Mouse (Mus musculus): ENCODE measurements at regions not wholly inside any gene's neighbourhood (a gene's known extent, or its start where the extent isn't known, plus 50 kb on each side); places are given as distances from the start of the nearest gene placed in this dataset.
A peak's percentile ranks its signal among the peaks of the same experiment; 100 is the strongest.

- H3K27ac ChIP-seq (replicated peaks; ENCODE audit: low read depth, low read length): no peak overlapping the region
- ATAC-seq (replicated peaks; ENCODE audit: insufficient number of reproducible peaks, low FRiP score, low TSS enrichment, low read depth): no peak
- H3K4me2 ChIP-seq (ENCODE audit: low read depth, low read length): no peak overlapping the region
- H3K36me3 ChIP-seq (replicated peaks; ENCODE audit: control insufficient read depth, insufficient read depth, low read depth, low read length): no peaks in the 10 kb centered on the region
- no peak overlapping the region for H3K9ac ChIP-seq (replicated peaks; ENCODE audit: low read length)
- no peaks in the 10 kb centered on the region for H3K9me3 ChIP-seq (replicated peaks; ENCODE audit: control insufficient read depth, low read length)
- no peak overlapping the region for H3K4me3 ChIP-seq (ENCODE audit: low read depth, low read length)
- 90% methylated on average over 8 of the region's 8 CpGs for WGBS
- no peaks in the 10 kb centered on the region for H3K4me1 ChIP-seq (ENCODE audit: control insufficient read depth, insufficient read depth, low read length)
- DNase-seq (ENCODE audit: low spot score): no peak
- H3K27me3 ChIP-seq (ENCODE audit: control insufficient read depth, insufficient read depth, low read length): no peaks in the 10 kb centered on the region
These were observed 418.6 kb upstream of the Id4 start for GRCm38 (mm10) chr13:47842418-47842817.

GRCm38 (mm10) chr13:47843011-47843410 is 418.0 kb upstream of the Id4 start:
- 84% methylated on average over 9 of the region's 9 CpGs for WGBS
- H3K4me2 ChIP-seq (ENCODE audit: low read depth, low read length): no peak overlapping the region
- ATAC-seq (replicated peaks; ENCODE audit: insufficient number of reproducible peaks, low FRiP score, low TSS enrichment, low read depth) (no peak), DNase-seq (ENCODE audit: low spot score) (no peak)
- H3K4me1 ChIP-seq (ENCODE audit: control insufficient read depth, insufficient read depth, low read length): no peaks in the 10 kb centered on the region
- H3K4me3 ChIP-seq (ENCODE audit: low read depth, low read length): no peak overlapping the region
- H3K9me3 ChIP-seq (replicated peaks; ENCODE audit: control insufficient read depth, low read length): no peaks in the 10 kb centered on the region
- H3K27me3 ChIP-seq (ENCODE audit: control insufficient read depth, insufficient read depth, low read length): no peaks in the 10 kb centered on the region
- no peak overlapping the region for H3K27ac ChIP-seq (replicated peaks; ENCODE audit: low read depth, low read length)
- H3K36me3 ChIP-seq (replicated peaks; ENCODE audit: control insufficient read depth, insufficient read depth, low read depth, low read length): no peaks in the 10 kb centered on the region
- no peak overlapping the region for H3K9ac ChIP-seq (replicated peaks; ENCODE audit: low read length)

GRCm38 (mm10) chr13:47843541-47844267 is 417.3 kb upstream of the Id4 start:
- ATAC-seq (replicated peaks; ENCODE audit: insufficient number of reproducible peaks, low FRiP score, low TSS enrichment, low read depth) (no peak), DNase-seq (ENCODE audit: low spot score) (peak; percentile 48)
- Histone ChIP-seq H3K27me3 (ENCODE audit: control insufficient read depth, insufficient read depth, low read length) (no peaks in the 10 kb centered on the region), H3K4me2 (ENCODE audit: low read depth, low read length) (no peak overlapping the region), H3K9ac (replicated peaks; ENCODE audit: low read length) (no peak overlapping the region), H3K27ac (replicated peaks; ENCODE audit: low read depth, low read length) (no peak overlapping the region), H3K36me3 (replicated peaks; ENCODE audit: control insufficient read depth, insufficient read depth, low read depth, low read length) (no peaks in the 10 kb centered on the region), H3K9me3 (replicated peaks; ENCODE audit: control insufficient read depth, low read length) (no peaks in the 10 kb centered on the region), H3K4me3 (ENCODE audit: low read depth, low read length) (no peak overlapping the region), H3K4me1 (ENCODE audit: control insufficient read depth, insufficient read depth, low read length) (no peaks in the 10 kb centered on the region)
- WGBS: 47% methylated on average over 13 of the region's 13 CpGs

GRCm38 (mm10) chr13:47846713-47847112 is 414.3 kb upstream of the Id4 start:
- Histone ChIP-seq H3K9ac (replicated peaks; ENCODE audit: low read length) (no peak overlapping the region), H3K4me1 (ENCODE audit: control insufficient read depth, insufficient read depth, low read length) (no peaks in the 10 kb centered on the region), H3K9me3 (replicated peaks; ENCODE audit: control insufficient read depth, low read length) (no peaks in the 10 kb centered on the region), H3K27ac (replicated peaks; ENCODE audit: low read depth, low read length) (no peak overlapping the region), H3K36me3 (replicated peaks; ENCODE audit: control insufficient read depth, insufficient read depth, low read depth, low read length) (no peaks in the 10 kb centered on the region), H3K4me2 (ENCODE audit: low read depth, low read length) (no peak overlapping the region), H3K27me3 (ENCODE audit: control insufficient read depth, insufficient read depth, low read length) (no peaks in the 10 kb centered on the region), H3K4me3 (ENCODE audit: low read depth, low read length) (no peak overlapping the region)
- ATAC-seq (replicated peaks; ENCODE audit: insufficient number of reproducible peaks, low FRiP score, low TSS enrichment, low read depth) (no peak), DNase-seq (ENCODE audit: low spot score) (no peak)
- WGBS: 89% methylated on average over 3 of the region's 3 CpGs

GRCm38 (mm10) chr13:47848371-47849188 is 412.4 kb upstream of the Id4 start:
- ATAC-seq (replicated peaks; ENCODE audit: insufficient number of reproducible peaks, low FRiP score, low TSS enrichment, low read depth) (no peak), DNase-seq (ENCODE audit: low spot score) (no peak)
- H3K4me3 ChIP-seq (ENCODE audit: low read depth, low read length): no peak overlapping the region
- H3K4me1 ChIP-seq (ENCODE audit: control insufficient read depth, insufficient read depth, low read length): no peaks in the 10 kb centered on the region
- WGBS: 74% methylated on average over 11 of the region's 11 CpGs
- H3K9me3 ChIP-seq (replicated peaks; ENCODE audit: control insufficient read depth, low read length): no peaks in the 10 kb centered on the region
- no peak overlapping the region for H3K27ac ChIP-seq (replicated peaks; ENCODE audit: low read depth, low read length)
- H3K4me2 ChIP-seq (ENCODE audit: low read depth, low read length): no peak overlapping the region
- H3K9ac ChIP-seq (replicated peaks; ENCODE audit: low read length): no peak overlapping the region
- H3K36me3 ChIP-seq (replicated peaks; ENCODE audit: control insufficient read depth, insufficient read depth, low read depth, low read length): no peaks in the 10 kb centered on the region
- no peaks in the 10 kb centered on the region for H3K27me3 ChIP-seq (ENCODE audit: control insufficient read depth, insufficient read depth, low read length)

- DNase-seq (ENCODE audit: low spot score) (peak; percentile 38), ATAC-seq (replicated peaks; ENCODE audit: insufficient number of reproducible peaks, low FRiP score, low TSS enrichment, low read depth) (0 out of 2 replicates have a peak, but pooled peaks have one; percentile 48)
- H3K4me2 ChIP-seq (ENCODE audit: low read depth, low read length): peak overlapping the region; percentile 10
- under 1% methylated on average over 22 of the region's 22 CpGs for WGBS
- H3K9me3 ChIP-seq (replicated peaks; ENCODE audit: control insufficient read depth, low read length): no peaks in the 10 kb centered on the region
- H3K9ac ChIP-seq (replicated peaks; ENCODE audit: low read length): peak overlapping the region; percentile 23
- H3K27ac ChIP-seq (replicated peaks; ENCODE audit: low read depth, low read length): no peak overlapping the region
- no peaks in the 10 kb centered on the region for H3K36me3 ChIP-seq (replicated peaks; ENCODE audit: control insufficient read depth, insufficient read depth, low read depth, low read length)
- H3K4me3 ChIP-seq (ENCODE audit: low read depth, low read length): 0 out of 2 replicates have a peak overlapping the region, but pooled peaks have one; percentile 3
- H3K4me1 ChIP-seq (ENCODE audit: control insufficient read depth, insufficient read depth, low read length): peaks cover 4% of the 10 kb centered on the region; the same call in 1 of the 2 replicates
- no peaks in the 10 kb centered on the region for H3K27me3 ChIP-seq (ENCODE audit: control insufficient read depth, insufficient read depth, low read length)
These were observed 405.5 kb upstream of the Id4 start for GRCm38 (mm10) chr13:47855422-47856108.

GRCm38 (mm10) chr13:47858946-47859345 is 402.1 kb upstream of the Id4 start:
- Histone ChIP-seq H3K4me1 (ENCODE audit: control insufficient read depth, insufficient read depth, low read length) (peaks cover 4% of the 10 kb centered on the region; the same call in 1 of the 2 replicates), H3K36me3 (replicated peaks; ENCODE audit: control insufficient read depth, insufficient read depth, low read depth, low read length) (no peaks in the 10 kb centered on the region), H3K9me3 (replicated peaks; ENCODE audit: control insufficient read depth, low read length) (no peaks in the 10 kb centered on the region), H3K27ac (replicated peaks; ENCODE audit: low read depth, low read length) (no peak overlapping the region), H3K9ac (replicated peaks; ENCODE audit: low read length) (no peak overlapping the region), H3K4me2 (ENCODE audit: low read depth, low read length) (no peak overlapping the region), H3K4me3 (ENCODE audit: low read depth, low read length) (no peak overlapping the region), H3K27me3 (ENCODE audit: control insufficient read depth, insufficient read depth, low read length) (no peaks in the 10 kb centered on the region)
- DNase-seq (ENCODE audit: low spot score) (no peak), ATAC-seq (replicated peaks; ENCODE audit: insufficient number of reproducible peaks, low FRiP score, low TSS enrichment, low read depth) (no peak)
- 82% methylated on average over 4 of the region's 4 CpGs for WGBS

Data from embryonic facial prominence, embryonic 11.5 days (tissue).